ENCODE assay signal across 23 mouse cellular contexts in genomic region chr11:77760031-77760430, GRCm38 (mm10). TPM values are rescaled to one million over a fixed set of nuclear protein-coding genes. Genes with fewer than 3 reads are reported as not detected.
"Had no signal": no experiment of that assay in that cellular context is flagged by ENCODE, and none has a peak within 500 bp of the region (broad histone marks: within the 10 kb centered on the region; RNA-seq: fewer than 3 reads in every experiment).

No protein-coding gene starts in this region.

- DNase-seq: retina, postnatal 1 day; right cerebral cortex, adult 18-20 months; right cerebral cortex, postnatal 14 days; right cerebral cortex, postnatal 25 days; right cerebral cortex, postnatal 4 days; spleen, adult 18-20 months; thymus, adult 18-20 months; thymus, adult 2 months; thymus, postnatal 14 days; thymus, postnatal 25 days; thymus, postnatal 36 days; thymus, postnatal 4 days had no signal

- H3K9me3 ChIP-seq: neural tube, embryonic 13.5 days; neural tube, embryonic 15.5 days; stomach, embryonic 15.5 days had no signal

- H3K9ac ChIP-seq: neural tube, embryonic 13.5 days; neural tube, embryonic 15.5 days; stomach, embryonic 15.5 days had no signal

- H3K36me3 ChIP-seq: neural tube, embryonic 13.5 days; neural tube, embryonic 15.5 days; stomach, embryonic 15.5 days had no signal

- H3K27me3 ChIP-seq: neural tube, embryonic 13.5 days; neural tube, embryonic 15.5 days; stomach, embryonic 15.5 days had no signal

- H3K4me2 ChIP-seq: neural tube, embryonic 13.5 days; neural tube, embryonic 15.5 days; stomach, embryonic 15.5 days had no signal

- H3K27ac ChIP-seq: neural tube, embryonic 13.5 days; neural tube, embryonic 15.5 days; stomach, embryonic 15.5 days; stomach, postnatal 0 days had no signal

- H3K4me3 ChIP-seq: neural tube, embryonic 13.5 days; neural tube, embryonic 15.5 days; stomach, embryonic 15.5 days had no signal

RNA-seq across cellular contexts. Expression of gene Gm10277, which starts 27.5 kb away (rescaled TPM):
- total RNA-seq: neutrophil, adult 5-6 weeks had no signal
- polyA plus RNA-seq: small intestine, adult 2 months; spleen, adult 2 months; testis, adult 2 months; thymus, adult 2 months; urinary bladder, adult 2 months had no signal

RNA-seq across cellular contexts. Expression of gene Cryba1, which starts 34.9 kb away (rescaled TPM):
- total RNA-seq: neutrophil, adult 5-6 weeks had no signal
- polyA plus RNA-seq: small intestine, adult 2 months; spleen, adult 2 months; stomach, embryonic 14.5 days; stomach, embryonic 15.5 days; stomach, embryonic 16.5 days; stomach, postnatal 0 days; testis, adult 2 months; urinary bladder, adult 2 months had no signal
